Mouse (Mus musculus) frontal cortex, postnatal 10 days (tissue): ENCODE data around the gene Trim17.

Source experiments
- DNase-seq, 2 experiments: peaks; one replicate each; pipeline ENCODE4 v3.0.0; 2022; ENCODE audit warnings: low spot score in 2 of 2, mixed read lengths in 1 of 2

Trim17 gene

DNA sequence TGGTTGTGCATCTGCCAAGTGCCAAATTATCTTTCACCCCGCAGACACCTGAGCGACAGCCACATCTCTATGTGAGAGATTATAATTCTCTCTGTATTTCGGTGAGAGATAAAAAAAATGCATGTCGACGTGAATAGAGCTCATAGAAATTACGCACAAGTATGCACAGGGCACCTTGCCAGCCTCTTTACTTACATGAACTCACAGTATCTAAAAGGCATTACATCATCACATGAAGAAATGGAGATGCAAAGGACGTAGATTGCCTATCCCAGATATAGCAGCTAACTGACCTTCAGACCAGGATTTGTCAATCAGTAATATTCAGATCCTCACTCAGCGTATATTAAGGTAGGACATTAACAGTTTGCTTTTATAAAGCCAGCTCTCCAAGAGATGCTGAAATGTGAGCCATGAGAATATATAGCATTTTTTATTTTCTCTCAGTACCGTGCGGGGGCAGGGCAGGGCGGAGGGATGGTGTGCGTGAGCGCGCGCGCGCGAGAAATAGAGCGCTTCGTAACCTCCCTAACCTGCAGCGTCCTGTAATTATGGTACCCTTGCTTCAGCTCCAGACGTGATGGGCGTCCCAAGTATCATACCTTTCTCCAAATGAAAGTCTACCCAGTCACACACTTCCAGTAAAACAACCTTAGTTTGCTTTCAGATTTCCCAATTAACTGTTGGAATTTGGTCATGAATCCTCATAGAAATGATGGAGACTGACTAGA, 6.5 kb upstream of the Trim17 start:
- DNase-seq = peak in 1 of 2 experiments; percentile 57

DNA sequence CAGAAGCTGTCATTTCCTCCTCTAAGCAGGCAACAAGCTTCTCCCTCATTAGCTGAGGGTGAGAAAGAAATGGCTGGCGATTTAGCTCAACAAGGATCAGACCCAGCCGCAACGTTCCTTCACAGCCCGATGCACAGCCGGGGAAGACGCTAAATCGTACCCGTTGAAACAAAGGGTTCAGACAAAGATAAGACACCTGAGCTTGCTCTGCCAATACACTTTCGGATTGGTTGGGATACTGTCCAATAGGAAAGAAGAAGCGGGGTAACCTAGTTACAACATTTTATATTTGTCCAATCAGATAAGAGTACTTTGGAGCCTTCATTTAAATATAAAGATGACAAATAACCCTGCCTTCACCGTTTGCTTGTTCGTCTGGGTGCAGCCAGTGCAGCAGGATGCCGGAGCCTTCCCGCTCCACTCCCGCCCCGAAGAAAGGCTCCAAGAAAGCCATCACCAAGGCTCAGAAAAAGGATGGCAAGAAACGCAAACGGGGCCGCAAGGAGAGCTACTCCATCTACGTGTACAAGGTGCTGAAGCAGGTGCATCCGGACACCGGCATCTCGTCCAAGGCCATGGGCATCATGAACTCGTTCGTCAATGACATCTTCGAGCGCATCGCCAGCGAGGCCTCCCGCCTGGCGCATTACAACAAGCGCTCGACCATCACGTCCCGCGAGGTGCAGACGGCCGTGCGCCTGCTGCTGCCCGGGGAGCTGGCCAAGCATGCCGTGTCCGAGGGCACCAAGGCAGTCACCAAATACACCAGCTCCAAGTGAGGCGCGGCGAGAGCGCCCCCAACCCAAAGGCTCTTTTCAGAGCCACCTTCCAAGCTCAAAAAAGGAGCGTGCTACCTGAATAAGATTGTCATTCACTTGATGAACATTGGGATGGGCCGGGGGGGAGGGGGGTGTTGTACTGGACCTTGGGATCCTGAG, 5.7 kb upstream of the Trim17 start, which contains the start of gene Hist3h2ba:
Gene Hist3h2ba, plus strand, starts transcription at position 379 of the 938 bp plus-strand sequence.
- DNase-seq = peak; percentile 75 to 79

DNA sequence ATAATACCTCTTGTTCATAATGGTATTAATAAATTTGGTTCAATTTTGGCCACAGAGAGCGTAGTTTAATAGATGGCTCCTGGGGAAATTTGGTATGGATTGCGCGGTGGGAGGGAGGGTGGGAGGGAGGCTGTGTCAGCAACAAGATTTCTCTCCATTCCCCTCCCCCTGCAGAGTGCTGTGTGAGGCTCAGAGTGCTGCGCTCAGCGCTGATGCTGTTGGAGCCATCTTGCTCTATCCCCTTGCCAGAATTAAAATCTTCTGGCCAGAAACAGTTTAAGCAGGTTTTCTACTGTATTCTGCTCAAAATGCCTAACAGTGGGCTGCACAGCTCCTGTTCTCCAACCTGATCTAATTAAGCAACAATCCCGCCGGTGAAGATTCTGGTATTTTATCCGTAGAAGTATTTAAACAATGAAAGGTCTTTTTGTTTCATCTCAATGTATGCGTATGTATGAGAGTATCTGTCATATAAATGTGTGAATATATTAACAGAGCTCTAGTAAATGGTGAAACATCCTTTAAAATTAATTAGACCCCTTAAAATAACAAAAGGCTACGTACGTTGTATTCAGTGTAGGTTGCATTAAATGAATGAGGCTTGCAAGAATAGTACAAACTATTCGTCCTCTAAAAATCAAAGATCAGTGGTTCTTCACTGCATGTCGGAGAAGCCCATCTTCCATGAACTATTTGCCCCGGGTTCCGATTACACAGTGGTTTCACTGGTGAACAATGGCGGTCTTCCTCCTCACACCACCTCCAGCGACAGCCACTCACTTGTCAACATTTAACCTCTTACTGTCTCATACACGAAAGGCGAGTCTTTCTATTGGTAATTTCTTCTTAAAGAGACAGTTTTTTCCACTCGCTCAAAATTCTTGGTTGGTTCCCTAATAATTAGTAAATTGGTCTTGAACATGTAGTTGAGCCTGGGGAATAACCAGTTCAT, 4.7 kb upstream of the Trim17 start:
- peak in 1 of 2 experiments; percentile 53 for DNase-seq

DNA sequence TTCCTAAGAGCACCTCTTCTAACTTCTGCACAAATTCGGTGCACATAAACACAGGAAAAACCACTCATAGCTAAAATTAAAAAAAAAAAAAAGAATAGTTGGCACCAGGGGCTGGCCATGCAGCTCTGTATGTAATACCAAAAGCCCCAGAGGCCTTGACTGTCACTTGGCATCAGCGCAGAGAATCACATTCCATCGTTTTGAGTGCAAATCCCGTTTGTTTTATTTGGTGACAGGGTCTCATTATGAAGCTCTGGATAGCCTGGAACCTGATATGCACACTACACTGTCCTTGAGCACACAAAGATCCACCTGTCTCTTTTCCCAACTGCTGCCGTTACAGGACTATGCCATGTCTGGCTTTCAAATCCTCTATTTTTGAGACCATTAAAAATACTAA, 3.3 kb upstream of the Trim17 start:
- DNase-seq = no peak

DNA sequence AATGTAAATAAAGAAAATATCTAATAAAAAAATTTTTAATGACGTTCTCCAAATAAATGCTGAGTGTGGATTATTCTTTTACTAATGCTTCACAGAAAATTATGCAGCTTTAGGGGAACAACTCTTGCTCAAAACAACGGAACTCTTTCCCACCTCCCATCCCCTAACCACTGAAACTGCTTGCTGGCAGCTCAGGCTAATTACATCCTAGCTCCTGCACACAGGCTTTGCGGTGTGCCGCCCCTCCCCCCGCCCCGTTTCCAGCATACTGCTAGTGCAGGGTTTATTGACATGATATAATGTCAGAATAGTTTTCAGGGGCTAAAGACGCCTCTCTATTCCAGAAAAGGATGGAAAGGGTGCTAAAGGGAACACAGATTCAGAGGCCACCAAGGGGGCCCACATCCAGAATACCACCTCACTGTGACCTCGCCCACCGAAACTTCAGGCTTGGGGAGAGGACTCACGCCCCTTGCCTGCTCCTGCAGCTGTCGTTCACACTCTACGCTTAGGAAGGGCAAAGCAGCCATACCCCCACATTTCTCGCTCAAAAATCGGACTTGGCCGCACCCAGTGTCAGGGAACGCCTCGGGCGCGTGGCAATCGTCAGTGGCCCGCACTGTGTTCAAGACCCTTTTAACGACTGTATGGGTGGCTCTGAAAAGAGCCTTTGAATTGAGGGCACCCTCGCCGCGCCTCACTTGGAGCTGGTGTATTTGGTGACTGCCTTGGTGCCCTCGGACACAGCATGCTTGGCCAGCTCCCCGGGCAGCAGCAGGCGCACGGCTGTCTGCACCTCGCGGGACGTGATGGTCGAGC, 925 bp upstream of the Trim17 start:
- DNase-seq = no peak

DNA sequence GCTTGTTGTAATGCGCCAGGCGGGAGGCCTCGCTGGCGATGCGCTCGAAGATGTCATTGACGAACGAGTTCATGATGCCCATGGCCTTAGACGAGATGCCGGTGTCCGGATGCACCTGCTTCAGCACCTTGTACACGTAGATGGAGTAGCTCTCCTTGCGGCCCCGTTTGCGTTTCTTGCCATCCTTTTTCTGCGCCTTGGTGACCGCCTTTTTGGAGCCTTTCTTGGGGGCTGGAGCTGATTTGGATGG, 390 bp upstream of the Trim17 start:
- peak in 1 of 2 experiments; percentile 81 for DNase-seq

DNA sequence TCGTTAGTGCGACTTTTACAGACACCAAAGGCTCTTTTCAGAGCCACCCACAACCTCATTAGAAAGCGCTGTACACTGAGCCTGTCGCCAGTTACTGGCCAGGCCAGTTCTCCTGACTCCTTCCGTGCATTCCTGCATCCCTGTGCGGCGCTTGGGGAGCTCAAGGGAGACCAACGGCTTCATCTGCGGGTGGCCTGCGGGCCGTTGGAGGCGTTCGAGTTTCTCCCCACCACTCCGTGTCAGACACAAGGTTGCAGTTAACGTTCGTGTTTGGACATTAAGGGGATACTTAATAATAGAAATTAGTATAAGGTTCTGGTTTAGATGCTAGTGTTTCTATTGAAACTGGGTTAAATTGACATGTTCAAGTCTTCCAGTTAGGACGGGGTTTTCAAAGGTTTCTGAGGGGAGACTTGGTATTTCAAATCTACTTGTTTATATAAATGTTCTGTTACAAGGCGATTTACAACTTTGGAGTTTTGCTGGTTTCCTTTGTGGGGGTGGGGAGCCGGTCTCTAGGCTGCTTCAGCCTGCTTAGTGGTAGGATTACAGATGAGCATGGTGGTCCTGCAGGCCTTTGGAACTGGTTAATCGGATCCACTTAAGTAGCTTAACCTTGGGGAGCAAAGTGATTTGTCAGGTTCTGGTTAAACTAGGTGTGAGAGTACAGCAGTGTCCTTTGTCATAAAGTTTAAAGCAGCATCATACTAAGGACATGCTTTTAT, 820 bp downstream of the Trim17 start:
- no peak for DNase-seq

DNA sequence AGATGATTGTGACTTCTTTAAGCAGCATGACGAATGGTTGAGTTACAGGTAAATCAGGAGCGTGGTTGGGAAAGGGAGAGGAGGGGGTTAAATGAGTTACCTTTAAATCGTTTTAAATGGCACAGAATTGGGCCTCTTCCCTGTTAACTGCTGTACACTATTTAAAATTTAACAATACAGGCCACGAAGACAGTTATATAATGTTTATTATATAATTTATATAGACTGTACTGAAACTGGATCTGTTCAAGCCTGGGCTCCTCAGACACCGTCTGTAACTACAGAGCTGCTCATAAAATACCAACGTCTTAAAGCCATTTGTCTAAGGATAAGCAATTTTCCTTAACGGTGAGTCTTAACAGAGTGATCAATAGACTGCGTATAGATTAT, 1.4 kb downstream of the Trim17 start:
- DNase-seq = no peak

DNA sequence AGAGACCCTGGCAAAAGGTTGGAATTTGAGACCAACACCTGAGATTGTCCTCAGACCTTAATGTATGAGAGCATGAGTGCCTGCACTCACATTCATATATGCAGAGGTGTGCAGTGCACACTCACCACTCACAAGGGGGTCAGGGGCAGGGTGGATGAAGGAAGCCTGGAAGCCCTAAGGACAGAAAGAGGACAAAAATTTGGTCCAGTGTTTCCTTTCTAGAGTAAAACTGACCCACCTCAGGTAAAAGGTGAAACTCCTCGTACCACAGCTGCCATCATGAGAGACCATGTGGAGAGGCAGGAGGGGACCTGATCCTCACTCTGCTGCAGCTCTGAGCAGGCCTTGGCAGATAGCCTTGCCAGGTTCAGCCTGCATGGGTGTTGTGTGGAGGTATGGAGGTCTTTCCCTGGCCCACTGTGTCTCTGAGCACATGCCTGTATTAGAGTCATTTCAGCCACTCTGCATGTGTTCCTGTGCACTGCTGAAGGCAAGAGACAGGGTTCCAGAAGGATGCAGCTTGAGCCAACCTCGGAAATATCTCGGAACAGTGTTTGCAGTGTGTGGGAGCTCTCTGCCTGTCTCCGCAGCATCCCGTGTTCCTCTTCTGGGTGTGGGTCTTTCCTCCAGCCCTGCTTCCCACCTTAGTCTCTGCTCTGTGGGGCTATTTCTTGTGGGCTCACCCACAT, 2.9 kb downstream of the Trim17 start:
- no peak for DNase-seq

DNA sequence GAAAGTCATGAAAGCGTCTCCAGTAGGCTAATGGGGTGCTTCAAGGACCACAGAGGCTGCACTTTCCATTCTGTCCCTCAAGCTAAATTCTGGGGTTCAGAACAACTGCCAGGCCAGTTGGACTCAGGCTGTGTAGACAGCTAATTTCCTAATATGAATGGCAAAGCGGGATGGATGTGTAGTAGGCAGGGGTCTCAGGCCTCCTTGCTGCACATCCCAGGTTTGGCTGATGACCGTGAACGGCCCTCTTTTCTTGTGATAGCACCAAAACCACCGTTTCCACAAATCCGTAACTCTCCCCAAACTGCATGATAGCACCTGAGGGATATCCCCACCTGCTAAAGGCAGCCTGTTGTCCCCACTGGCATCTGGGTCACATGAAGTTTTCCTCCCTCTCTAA, 4.1 kb downstream of the Trim17 start:
- no peak for DNase-seq

DNA sequence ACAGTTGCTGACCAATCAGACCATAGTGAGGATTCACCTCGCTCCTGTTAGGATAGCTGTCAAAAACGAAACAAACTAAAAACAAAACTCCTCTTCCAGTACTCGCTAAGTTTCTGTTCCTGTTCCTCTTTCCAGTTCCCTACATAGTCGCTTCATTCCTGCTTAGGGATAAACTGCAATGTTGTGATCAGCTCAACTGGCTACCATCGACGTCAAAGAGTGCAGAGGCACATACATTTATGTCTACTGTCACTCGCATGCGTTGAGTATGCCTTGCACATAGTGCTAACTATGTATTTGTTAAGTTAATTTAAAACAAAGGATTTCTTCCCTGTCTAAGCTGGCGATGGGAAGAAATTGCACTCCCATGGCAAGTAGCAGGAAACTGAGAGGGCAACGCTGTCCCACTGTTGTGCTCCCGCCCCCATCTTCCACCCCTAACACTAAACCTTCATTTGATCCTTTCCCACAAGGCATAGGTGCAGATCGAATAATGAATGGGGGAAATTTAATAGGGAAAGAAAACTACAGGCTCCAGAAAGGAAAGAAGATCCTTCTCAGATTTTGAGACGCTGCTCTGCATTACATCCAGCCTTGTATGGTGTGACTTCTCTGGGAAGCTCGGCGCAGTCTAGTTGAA, 4.8 kb downstream of the Trim17 start:
- DNase-seq = no peak

DNA sequence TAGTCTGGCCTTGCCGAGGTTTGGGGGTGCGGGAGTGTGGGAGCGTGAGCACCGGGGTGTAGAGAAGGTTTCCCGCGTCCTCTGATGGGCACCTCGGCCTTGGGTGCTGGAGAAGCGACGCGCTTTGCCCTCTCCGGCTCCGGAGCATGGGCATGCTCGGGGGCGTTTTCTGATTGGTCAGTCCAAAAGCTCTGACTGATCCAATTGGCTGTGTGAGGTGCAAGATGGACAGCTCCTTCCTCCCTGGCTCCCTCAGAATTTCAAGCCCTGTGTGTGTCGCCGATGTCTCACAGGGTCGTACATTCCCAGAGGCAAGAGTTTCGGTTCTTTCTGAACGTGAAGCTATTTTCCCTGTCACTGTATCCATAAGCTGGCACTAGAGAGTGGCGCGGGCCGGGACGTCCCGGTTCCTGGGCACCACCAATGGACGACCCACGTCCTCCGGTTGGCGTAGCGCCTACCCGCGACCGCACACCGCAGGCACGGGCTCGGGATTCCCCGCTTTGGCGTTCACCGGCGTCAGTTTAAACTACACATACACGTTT, 5.5 kb downstream of the Trim17 start:
- DNase-seq = peak in 1 of 2 experiments; percentile 75

DNA sequence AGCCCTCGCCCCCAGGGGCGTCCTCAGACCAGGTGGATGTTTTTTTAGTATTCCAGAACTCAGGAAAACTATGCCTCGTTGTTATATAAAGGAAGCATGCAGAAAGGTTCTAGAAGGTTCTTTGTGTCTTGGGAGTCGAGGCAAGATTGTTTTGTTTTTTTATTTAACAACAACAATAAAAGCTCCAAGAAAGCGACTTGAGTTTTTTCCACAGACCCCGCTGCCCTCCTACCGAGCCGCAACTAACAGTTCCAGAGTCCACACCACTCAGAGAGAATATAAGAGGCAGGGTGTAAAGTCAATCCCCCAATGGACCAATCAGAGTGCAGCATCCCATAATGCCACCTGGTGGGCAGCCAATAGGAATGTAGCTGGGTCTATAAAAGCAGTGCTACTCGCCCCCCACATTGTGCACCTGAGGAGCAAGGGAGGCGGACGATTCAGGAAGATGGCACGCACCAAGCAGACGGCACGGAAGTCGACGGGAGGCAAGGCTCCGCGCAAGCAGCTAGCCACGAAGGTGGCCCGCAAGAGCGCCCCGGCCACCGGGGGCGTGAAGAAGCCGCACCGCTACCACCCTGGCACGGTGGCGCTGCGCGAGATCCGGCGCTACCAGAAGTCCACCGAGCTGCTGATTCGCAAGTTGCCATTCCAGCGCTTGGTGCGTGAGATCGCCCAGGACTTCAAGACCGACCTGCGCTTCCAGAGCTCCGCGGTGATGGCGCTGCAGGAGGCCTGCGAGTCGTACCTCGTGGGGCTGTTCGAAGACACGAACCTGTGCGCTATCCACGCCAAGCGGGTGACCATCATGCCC, 7.1 kb downstream of the Trim17 start:
- DNase-seq = no peak

DNA sequence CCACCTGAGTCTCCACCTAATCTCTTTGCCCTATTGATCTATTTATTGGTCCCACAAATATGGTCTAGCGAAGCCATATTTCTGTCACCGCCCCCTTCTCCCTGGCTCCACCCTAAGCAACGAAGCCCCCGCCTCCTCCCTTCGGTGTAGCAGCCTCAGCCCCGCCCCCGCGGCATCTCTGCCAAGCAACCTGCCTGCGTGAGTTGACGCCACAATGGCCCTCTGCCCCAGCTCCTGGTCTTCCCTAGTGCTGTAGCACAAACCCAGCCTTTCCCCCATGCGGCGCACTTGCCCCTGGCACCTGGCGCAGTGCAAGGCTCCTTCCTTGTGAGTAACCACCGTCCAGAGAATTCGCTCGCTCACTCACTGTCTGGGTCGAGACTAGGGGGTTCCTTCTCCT, 9.1 kb downstream of the Trim17 start:
- no peak for DNase-seq

DNA sequence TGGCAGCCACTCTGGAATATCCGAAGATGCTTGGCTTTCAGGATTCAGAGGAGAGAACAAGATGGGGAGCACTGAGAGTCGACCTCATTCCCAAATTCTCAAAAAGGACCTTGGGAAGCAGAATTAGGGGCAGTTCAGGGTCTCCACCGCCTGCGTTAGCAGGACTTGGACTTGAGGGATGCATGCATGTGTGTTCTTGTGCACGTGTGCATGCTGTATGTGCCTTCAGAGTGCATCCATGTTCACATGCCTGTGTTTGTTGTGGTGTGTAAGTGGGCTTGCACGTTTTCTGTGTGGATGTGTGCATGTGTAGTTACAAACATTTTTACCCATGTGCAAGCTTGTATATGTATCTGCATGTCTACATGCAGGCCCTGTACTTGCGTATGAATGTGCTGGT, 9.7 kb downstream of the Trim17 start:
- no peak for DNase-seq

DNA sequence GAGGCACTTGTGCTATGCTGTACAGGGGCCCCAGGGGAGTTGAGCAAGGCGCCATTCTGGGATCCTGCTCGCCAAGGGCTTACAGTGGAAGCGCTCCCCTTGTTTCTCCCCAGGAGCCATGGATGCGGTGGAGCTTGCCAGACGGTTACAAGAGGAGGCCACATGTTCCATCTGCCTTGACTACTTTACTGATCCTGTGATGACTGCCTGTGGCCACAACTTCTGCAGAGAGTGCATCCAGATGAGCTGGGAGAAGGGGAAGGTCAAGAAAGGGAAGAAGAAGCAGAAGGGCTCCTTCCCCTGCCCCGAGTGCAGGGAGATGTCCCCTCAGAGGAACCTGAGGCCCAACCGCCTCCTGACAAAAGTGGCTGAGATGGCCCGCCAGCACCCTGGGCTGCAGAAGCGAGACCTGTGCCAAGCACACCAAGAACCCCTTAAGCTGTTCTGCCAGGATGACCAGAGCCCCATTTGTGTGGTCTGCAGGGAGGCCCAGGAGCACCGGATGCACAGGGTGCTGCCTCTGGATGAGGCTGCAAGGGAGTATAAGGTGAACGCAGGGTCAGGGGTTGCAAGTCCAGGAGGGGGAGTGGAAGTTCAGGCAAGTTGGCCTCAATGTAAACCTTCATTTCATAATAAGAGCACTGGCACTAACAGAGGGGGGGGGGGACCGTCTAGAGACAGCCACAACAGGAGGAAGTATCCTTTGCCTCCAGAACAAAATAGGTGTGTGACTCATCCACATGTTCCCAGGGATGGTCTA, 10.7 kb downstream of the Trim17 start:
- DNase-seq = no peak

DNA sequence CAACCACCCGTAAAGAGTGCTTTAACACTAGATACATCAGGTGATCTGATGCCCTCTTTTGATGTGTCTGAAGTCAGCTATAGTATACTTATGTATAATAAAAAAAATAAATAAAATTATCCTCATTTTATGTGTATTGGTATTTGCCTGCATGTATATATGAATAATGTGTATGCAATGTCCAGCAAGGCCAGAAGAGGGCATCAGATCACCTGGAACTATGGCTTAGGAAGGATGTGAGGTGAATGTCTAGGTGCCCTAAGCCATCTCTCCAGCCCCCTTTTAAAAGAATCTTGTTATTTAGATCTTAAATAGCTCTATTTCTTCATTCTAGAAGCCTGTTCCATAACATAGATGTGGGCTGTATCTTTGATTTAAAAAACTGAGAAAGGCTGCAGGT, 12.9 kb downstream of the Trim17 start:
- no peak for DNase-seq
